Mouse (Mus musculus): Measurements from ENCODE around the gene Sipa1l1. TPM values are rescaled to one million over a fixed set of nuclear protein-coding genes. Genes with fewer than 3 reads are reported as not detected.

Gene Sipa1l1
- polyA plus RNA-seq, 1 experiment from 2014 or later, result 14.5 TPM

DNA sequence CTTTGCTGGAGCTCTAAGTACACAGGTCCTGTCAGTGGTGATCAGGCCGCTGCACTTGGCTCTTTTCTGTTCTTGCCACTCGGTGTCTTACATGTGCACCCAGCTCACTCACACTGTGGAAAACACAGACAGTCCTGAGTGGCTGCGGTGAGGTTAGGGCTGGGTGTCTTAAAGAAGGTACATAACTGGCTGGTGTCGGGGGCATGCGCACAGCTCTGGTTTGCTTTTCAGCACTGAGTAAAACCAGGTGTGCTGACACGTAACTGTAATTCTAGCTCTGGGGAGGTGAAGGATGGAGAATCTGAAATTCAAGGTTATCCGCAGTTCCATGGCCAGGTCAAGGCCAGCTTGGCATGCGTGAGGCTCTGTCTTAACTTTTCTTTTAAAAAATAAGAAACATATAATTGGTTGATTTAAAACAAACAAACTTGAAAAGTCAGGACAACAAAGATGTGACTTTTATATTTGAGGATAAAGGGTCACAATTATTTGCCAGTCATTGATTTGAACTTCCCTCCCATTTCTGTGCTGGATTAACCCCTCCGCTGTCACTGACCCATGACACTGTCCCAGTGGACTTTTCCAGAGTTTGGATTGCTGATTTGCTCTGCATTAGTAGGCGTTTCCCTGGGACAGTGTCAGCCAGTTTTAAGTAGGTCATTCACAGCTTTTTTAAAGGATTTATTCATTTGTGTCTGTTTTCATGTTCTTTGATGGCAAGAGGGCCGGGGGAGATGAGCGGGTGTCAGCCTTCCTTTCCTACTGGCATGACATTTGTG lies 163.9 kb downstream of the Sipa1l1 start:
- no peak overlapping the region for H3K9ac ChIP-seq (replicated peaks; ENCODE audit: low read length)
- H3K4me2 ChIP-seq (ENCODE audit: low read length), result no peak overlapping the region
- H3K36me3 ChIP-seq (ENCODE audit: control insufficient read depth, insufficient read depth, low read length), result no peaks in the 10 kb centered on the region
- DNase-seq (no peak), ATAC-seq (ENCODE audit: low FRiP score, low TSS enrichment) (no peak)
- WGBS, result 73% methylated on average over 12 of the region's 12 CpGs
- H3K27me3 ChIP-seq (ENCODE audit: control insufficient read depth, insufficient read depth, low read length), result no peaks in the 10 kb centered on the region
- no peak overlapping the region for H3K27ac ChIP-seq (replicated peaks; ENCODE audit: low read depth, low read length)
- H3K9me3 ChIP-seq (ENCODE audit: control insufficient read depth, low read length), result no peaks in the 10 kb centered on the region
- H3K4me3 ChIP-seq (replicated peaks; ENCODE audit: low read depth, low read length), result no peak overlapping the region
- peaks cover 10% of the 10 kb centered on the region for H3K4me1 ChIP-seq (ENCODE audit: control insufficient read depth, insufficient read depth, low read length)

DNA sequence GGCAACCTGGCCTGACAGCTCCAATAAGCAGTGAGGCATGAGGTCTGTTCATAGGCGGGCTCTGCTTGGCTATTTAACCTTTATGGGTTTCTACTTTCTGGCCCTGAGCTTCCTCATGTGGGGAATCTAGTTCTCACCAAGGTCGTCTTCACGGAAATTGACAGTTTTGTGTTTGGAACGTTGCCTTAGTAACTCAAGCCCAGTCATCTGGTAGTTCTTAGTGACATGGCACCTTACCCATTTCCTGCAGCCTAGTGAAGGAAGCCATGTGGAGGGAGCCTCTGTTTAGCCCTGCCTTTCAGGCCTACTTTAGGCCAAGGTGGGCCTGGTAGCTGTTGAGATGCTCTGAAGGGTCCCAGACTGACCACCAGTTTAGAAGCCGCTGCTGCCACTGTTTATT lies 164.9 kb downstream of the Sipa1l1 start:
- Histone ChIP-seq H3K4me2 (ENCODE audit: low read length) (no peak overlapping the region), H3K4me3 (replicated peaks; ENCODE audit: low read depth, low read length) (no peak overlapping the region), H3K4me1 (ENCODE audit: control insufficient read depth, insufficient read depth, low read length) (peaks cover 10% of the 10 kb centered on the region), H3K9ac (replicated peaks; ENCODE audit: low read length) (no peak overlapping the region), H3K27ac (replicated peaks; ENCODE audit: low read depth, low read length) (no peak overlapping the region), H3K36me3 (ENCODE audit: control insufficient read depth, insufficient read depth, low read length) (no peaks in the 10 kb centered on the region), H3K9me3 (ENCODE audit: control insufficient read depth, low read length) (no peaks in the 10 kb centered on the region), H3K27me3 (ENCODE audit: control insufficient read depth, insufficient read depth, low read length) (no peaks in the 10 kb centered on the region)
- 78% methylated on average over 5 of the region's 5 CpGs for WGBS
- DNase-seq (no peak), ATAC-seq (ENCODE audit: low FRiP score, low TSS enrichment) (no peak)

DNA sequence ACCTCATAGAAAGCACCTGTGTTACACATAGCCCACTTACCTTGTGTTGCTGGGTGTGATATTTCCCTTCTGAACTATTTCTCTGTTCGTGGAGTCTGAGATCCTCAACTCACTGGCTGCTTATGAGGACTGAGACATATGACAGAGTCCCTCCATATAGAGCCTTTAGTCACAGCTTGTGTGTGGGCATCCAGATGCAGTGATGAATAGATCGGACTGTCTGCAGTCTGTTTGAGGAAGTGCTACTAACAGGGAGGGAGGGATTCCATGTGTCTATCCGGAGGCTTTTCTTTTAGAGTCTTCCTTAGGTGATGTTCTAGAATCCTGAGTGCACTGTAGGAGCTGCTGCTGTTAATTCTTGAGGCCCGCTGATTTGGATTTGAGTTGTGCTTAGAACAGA lies 165.4 kb downstream of the Sipa1l1 start:
- Histone ChIP-seq H3K9me3 (ENCODE audit: control insufficient read depth, low read length) (no peaks in the 10 kb centered on the region), H3K9ac (replicated peaks; ENCODE audit: low read length) (no peak overlapping the region), H3K36me3 (ENCODE audit: control insufficient read depth, insufficient read depth, low read length) (no peaks in the 10 kb centered on the region), H3K4me1 (ENCODE audit: control insufficient read depth, insufficient read depth, low read length) (peaks cover 13% of the 10 kb centered on the region), H3K4me2 (ENCODE audit: low read length) (no peak overlapping the region), H3K27ac (replicated peaks; ENCODE audit: low read depth, low read length) (0 out of 2 replicates have a peak overlapping the region, but pooled peaks have one; percentile 5), H3K4me3 (replicated peaks; ENCODE audit: low read depth, low read length) (no peak overlapping the region), H3K27me3 (ENCODE audit: control insufficient read depth, insufficient read depth, low read length) (no peaks in the 10 kb centered on the region)
- no peak for ATAC-seq (ENCODE audit: low FRiP score, low TSS enrichment)
- DNase-seq, result no peak
- WGBS, result 33% methylated on average over 4 of the region's 4 CpGs

DNA sequence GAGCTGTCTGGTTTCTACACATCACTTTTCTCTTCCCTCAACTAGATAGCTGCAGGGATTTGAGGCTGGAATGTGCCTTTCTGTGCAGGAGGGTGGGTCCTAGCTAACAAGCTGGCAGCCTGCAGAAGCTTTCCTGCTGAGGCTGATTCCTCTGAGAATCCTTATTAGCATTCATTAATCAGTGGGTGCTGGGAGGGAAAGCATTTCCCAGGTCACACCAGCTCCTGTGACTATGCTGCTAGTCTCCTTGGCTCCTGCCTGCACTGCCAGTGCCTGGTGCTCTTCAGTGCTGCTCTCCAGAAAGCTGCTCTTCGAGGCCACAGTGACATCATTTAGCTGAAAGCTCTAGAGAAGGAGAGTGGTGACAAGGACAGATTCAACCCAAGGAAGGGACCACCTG lies 166.0 kb downstream of the Sipa1l1 start:
- H3K36me3 ChIP-seq (ENCODE audit: control insufficient read depth, insufficient read depth, low read length), result no peaks in the 10 kb centered on the region
- no peak for ATAC-seq (ENCODE audit: low FRiP score, low TSS enrichment)

DNA sequence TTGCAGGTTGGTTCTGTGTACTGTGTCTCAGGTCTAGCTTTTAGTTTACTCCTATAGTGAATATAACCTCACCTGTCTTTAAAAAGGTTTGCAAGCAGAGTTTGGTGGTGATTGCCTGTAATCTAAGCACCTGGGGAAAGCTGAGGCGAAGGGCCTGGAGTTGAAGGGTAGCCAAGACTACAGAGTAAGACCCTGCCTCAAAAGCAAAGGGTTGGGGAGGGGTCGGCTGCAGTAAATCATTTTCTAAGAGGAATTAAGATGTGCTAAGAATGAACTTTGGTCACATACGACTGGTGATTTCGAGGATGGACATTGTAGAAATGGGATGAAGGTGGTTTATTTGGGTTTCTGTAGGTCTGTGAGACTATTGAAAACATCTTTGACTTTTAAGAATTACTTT lies 169.4 kb downstream of the Sipa1l1 start:
- no peak overlapping the region for H3K27ac ChIP-seq (replicated peaks; ENCODE audit: low read depth, low read length)
- ATAC-seq (ENCODE audit: low FRiP score, low TSS enrichment), result no peak
- 88% methylated on average over 4 of the region's 4 CpGs for WGBS

More for the DNA sequence above, 166.0 kb downstream of the Sipa1l1 start:
- H3K27me3 ChIP-seq (ENCODE audit: control insufficient read depth, insufficient read depth, low read length), result no peaks in the 10 kb centered on the region
- H3K4me3 ChIP-seq (replicated peaks; ENCODE audit: low read depth, low read length), result no peak overlapping the region
- WGBS, result 0% methylated on average over 1 of the region's 1 CpGs
- no peak overlapping the region for H3K4me2 ChIP-seq (ENCODE audit: low read length)
- DNase-seq, result peak; percentile 52
- H3K27ac ChIP-seq (replicated peaks; ENCODE audit: low read depth, low read length), result peak overlapping the region; percentile 5; the same call in 1 of the 2 replicates
- peaks cover 13% of the 10 kb centered on the region for H3K4me1 ChIP-seq (ENCODE audit: control insufficient read depth, insufficient read depth, low read length)
- no peak overlapping the region for H3K9ac ChIP-seq (replicated peaks; ENCODE audit: low read length)
- no peaks in the 10 kb centered on the region for H3K9me3 ChIP-seq (ENCODE audit: control insufficient read depth, low read length)

DNA sequence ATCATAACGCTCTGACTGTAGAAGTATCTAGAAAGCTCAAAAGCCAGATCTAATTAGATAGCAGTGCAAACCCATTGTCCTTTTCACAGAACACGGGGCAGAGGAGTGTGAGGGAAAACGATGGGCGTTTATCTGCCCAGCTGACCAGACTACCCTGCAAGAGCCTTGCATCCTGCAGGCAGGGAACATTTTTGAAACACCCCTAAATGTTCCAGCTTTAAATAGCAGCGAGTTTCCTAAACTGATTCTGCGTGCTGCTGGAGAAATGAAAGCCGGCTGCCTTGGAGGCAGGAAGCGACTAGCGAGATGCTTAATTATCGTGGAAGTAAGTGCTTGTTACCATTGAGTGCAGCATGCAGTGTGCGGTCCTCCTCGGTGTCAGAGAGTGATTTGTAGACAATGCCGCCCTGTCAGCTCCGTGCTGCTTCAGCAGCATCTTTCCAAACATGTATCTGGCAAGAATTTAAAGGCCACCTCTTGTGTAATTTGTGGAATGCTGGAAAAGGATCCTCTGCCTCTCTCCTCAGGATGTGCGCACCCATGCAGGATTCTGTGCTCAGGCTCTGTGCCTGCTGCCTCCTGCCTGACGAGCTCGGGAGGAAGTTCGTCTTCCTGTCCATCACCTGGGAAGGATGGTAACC lies 170.2 kb downstream of the Sipa1l1 start:
- Histone ChIP-seq H3K4me3 (replicated peaks; ENCODE audit: low read depth, low read length) (peak overlapping the region; percentile 14), H3K27me3 (ENCODE audit: control insufficient read depth, insufficient read depth, low read length) (no peaks in the 10 kb centered on the region), H3K36me3 (ENCODE audit: control insufficient read depth, insufficient read depth, low read length) (no peaks in the 10 kb centered on the region), H3K27ac (replicated peaks; ENCODE audit: low read depth, low read length) (peak overlapping the region; percentile 39; the same call in 1 of the 2 replicates), H3K9me3 (ENCODE audit: control insufficient read depth, low read length) (no peaks in the 10 kb centered on the region), H3K4me2 (ENCODE audit: low read length) (peak overlapping the region; percentile 49), H3K4me1 (ENCODE audit: control insufficient read depth, insufficient read depth, low read length) (peaks cover 13% of the 10 kb centered on the region), H3K9ac (replicated peaks; ENCODE audit: low read length) (peak overlapping the region; percentile 31)
- ATAC-seq (ENCODE audit: low FRiP score, low TSS enrichment) (no peak; the same call in 1 of the 2 replicates), DNase-seq (peak; percentile 62)
- WGBS, result 18% methylated on average over 18 of the region's 18 CpGs

More for the DNA sequence above, 169.4 kb downstream of the Sipa1l1 start:
- Histone ChIP-seq H3K36me3 (ENCODE audit: control insufficient read depth, insufficient read depth, low read length) (no peaks in the 10 kb centered on the region), H3K9ac (replicated peaks; ENCODE audit: low read length) (no peak overlapping the region), H3K4me3 (replicated peaks; ENCODE audit: low read depth, low read length) (no peak overlapping the region), H3K4me1 (ENCODE audit: control insufficient read depth, insufficient read depth, low read length) (peaks cover 13% of the 10 kb centered on the region), H3K27me3 (ENCODE audit: control insufficient read depth, insufficient read depth, low read length) (no peaks in the 10 kb centered on the region), H3K4me2 (ENCODE audit: low read length) (no peak overlapping the region), H3K9me3 (ENCODE audit: control insufficient read depth, low read length) (no peaks in the 10 kb centered on the region)
- DNase-seq, result no peak

DNA sequence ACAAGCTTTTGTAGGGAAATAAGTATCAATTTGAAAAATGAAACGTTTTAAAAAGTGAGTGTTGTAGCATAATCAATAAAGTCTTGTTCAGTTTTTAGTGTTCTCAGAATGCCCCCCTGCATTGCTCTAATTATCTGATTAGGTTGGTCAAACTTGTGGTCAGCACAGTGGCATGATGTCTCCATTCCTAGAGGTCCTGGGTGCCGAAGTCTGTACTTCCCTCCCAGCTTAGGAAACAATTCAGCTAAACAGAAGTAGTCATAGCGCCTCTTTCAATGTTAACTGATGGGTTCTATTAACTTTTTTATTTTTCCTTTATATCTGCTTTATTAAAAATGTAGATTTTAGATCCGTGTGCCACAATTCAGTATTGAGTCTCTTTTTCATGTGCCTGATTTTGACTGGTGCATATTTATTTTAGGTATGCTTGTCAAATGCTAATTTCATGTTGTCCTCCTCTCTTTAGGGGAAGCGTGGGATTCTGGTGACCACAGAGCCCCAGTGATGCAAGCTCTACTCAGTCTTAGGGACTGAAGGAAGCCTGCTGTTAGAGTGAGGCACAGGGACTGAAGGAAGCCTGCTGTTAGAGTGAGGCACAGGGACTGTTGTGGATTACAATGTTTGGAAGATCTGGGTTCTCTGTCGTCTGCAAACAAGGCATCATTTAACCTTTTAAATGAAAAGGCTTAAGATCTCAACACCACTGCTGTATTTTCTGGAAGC lies 171.2 kb downstream of the Sipa1l1 start:
- no peak for ATAC-seq (ENCODE audit: low FRiP score, low TSS enrichment)
- Histone ChIP-seq H3K4me1 (ENCODE audit: control insufficient read depth, insufficient read depth, low read length) (peaks cover 6% of the 10 kb centered on the region), H3K4me2 (ENCODE audit: low read length) (no peak overlapping the region; the same call in 1 of the 2 replicates), H3K36me3 (ENCODE audit: control insufficient read depth, insufficient read depth, low read length) (no peaks in the 10 kb centered on the region), H3K27ac (replicated peaks; ENCODE audit: low read depth, low read length) (no peak overlapping the region), H3K4me3 (replicated peaks; ENCODE audit: low read depth, low read length) (no peak overlapping the region), H3K9me3 (ENCODE audit: control insufficient read depth, low read length) (no peaks in the 10 kb centered on the region), H3K9ac (replicated peaks; ENCODE audit: low read length) (no peak overlapping the region), H3K27me3 (ENCODE audit: control insufficient read depth, insufficient read depth, low read length) (no peaks in the 10 kb centered on the region)
- WGBS, result 76% methylated on average over 6 of the region's 6 CpGs
- DNase-seq, result no peak

DNA sequence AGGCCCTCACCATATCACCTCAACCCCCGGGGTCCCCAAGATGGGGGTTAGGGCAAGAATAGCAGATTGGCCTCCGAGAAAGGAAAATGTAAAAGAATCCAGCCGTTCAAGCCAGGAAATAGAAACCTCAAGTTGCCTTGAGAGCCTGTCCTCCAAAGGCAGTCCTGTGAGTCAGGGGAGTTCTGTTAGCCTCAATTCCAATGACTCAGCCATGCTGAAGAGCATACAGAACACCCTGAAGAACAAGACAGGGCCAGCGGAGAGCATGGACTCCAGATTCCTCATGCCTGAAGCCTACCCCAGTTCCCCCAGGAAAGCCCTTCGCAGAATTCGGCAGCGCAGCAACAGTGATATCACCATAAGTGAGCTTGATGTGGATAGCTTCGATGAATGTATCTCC lies 172.1 kb downstream of the Sipa1l1 start:
- no peak for DNase-seq
- 97% methylated on average over 8 of the region's 8 CpGs for WGBS
- peaks cover 3% of the 10 kb centered on the region; the same call in 1 of the 2 replicates for H3K4me1 ChIP-seq (ENCODE audit: control insufficient read depth, insufficient read depth, low read length)
- H3K36me3 ChIP-seq (ENCODE audit: control insufficient read depth, insufficient read depth, low read length), result no peaks in the 10 kb centered on the region
- H3K4me3 ChIP-seq (replicated peaks; ENCODE audit: low read depth, low read length), result no peak overlapping the region
- no peak overlapping the region for H3K4me2 ChIP-seq (ENCODE audit: low read length)
- H3K27me3 ChIP-seq (ENCODE audit: control insufficient read depth, insufficient read depth, low read length), result no peaks in the 10 kb centered on the region
- no peaks in the 10 kb centered on the region for H3K9me3 ChIP-seq (ENCODE audit: control insufficient read depth, low read length)
- no peak for ATAC-seq (ENCODE audit: low FRiP score, low TSS enrichment)
- H3K9ac ChIP-seq (replicated peaks; ENCODE audit: low read length), result no peak overlapping the region
- no peak overlapping the region for H3K27ac ChIP-seq (replicated peaks; ENCODE audit: low read depth, low read length)
